Mouse (Mus musculus): ENCODE data around the gene Numa1. TPM values are rescaled to one million over a fixed set of nuclear protein-coding genes. Genes with fewer than 3 reads are reported as not detected.
A peak's percentile ranks its signal among the peaks of the same experiment; 100 is the strongest.
"Not testable (repeated sequence)": the region's sequence is repeated elsewhere in the genome, so short reads cannot be mapped to it uniquely, and the experiment has no call there.

The Numa1 gene
- 100 to 1,000 TPM; 153 to 161 TPM for total RNA-seq (2021)
- long read RNA-seq, experiment 1, partial matches to known transcripts, result 9 of 16 reads
- long read RNA-seq, experiment 1, other reads (novel, unspliced or antisense), result 6 of 16 reads
- long read RNA-seq, experiment 2, partial matches to known transcripts, result 4 of 10 reads
- long read RNA-seq, experiment 2, other reads (novel, unspliced or antisense), result 3 of 10 reads

- DNase-seq, result peak; percentile 97 to 98
Observed at GRCm38 (mm10) chr7:101933751-101934240, at the start of gene Numa1, which contains the start of gene Lrrc51. Gene Numa1, plus strand, starts transcription at chr7:101934111. Gene Lrrc51, minus strand, starts transcription at chr7:101933895.

DNA sequence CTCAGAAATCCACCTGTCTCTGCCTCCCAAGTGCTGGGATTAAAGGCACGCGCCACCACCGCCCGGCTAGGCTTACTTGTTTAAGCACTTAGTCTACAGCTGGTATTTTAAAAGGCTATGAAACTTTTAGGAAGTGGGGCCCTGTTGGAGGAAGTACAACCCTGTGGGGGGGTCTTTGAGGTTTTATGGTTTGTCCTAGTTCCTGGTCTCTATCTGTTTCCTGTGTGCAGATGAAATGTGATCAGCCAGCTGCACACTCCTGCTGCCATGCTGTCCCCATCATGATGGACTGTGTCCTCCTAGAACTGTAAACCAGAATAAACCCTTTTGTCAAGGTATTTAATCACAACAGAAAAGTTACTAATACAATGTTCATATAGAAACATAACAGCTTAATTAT is 49.8 kb upstream of the Numa1 start:
- no peak for DNase-seq

- no peak for DNase-seq
Observed at GRCm38 (mm10) chr7:101886274-101886673, 47.6 kb upstream of the Numa1 start.

GRCm38 (mm10) chr7:101888460-101888859 is 45.5 kb upstream of the Numa1 start:
- no peak for DNase-seq

GRCm38 (mm10) chr7:101895695-101896094 is 38.2 kb upstream of the Numa1 start:
- no peak for DNase-seq

DNA sequence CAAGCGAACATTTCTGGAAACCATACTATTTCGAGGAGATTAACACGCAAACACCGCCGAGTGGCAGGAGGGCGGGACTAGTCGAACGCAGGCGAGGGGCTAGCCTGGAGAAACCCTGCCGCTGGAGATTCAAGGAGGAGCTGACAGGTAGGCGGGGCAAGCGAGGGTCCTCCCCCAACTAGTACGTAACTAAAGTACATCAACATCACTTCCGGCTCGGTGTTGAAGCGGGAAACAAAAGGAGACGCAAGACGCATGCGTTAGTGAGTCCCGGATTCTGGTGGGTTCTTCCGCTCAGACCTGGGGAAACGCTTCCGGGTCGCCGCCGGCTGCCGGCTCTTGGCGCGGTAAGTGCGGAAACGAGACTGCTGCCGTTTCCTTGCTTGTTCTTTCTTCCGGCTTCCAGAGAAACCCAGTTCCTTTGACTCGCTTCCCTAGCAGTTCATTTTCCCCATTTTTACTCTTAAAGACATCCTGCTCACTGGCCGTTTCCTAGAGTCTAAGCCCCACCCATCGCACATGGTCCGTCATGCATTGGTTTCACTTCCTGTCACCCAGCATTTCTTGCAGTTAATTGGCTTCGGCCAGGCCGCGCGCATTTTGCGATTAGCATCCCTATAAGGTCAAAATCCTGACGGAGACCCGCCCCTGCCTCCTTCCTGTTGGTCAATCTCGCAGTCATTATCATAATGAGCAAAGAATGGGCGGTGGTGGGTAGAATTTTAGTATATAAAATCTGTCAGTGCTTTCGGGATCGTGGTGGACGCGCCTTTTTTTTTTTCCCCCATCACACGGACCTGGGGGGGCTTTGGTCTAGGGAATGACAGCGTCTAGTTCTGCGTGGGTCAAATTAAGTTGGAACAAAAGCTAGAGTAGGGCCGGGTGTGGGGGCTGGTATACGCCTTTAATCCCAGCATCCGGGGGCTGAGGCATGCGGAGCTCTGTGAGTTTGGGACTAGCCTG is 37.5 kb upstream of the Numa1 start:
- peak; percentile 96 for DNase-seq

DNA sequence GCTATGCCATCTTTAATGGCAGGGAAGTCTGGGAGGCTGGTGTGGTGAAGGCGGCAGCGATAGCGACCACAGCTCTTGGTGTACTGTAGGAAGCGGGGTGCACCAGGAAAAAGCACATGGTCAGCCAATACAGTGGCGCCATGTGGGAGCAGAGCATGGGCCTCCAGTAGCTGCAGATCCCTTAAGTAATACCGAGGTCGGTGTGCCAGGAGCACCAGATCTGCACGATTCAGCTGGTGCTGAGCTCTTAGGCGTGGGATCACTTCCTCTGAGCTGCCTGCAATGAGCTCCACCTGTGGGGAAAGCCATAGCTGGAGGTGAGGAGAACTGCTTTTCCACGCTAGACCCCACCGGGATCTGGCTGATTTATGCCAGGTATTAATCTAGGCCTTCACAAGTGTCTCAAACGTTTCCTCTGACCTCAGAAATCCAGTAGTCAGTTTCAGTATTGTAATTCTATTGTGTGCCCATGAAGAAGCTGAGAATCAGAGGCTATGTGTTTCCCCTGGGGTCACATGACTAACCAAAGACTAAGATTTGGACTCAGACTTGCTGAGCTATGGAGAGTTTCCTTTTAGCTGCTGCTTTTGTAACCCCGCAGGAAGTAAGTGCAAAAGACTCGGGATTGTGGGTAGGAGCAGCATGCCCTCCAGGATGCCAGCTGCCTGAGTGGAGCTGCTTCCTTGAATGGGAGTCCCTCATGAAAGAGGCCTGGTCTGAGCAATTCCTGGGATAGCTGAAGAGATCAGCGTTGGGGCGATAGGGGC is 33.4 kb upstream of the Numa1 start:
- no peak for DNase-seq

- no peak for DNase-seq
Observed at GRCm38 (mm10) chr7:101901969-101902368, 31.9 kb upstream of the Numa1 start.

DNA sequence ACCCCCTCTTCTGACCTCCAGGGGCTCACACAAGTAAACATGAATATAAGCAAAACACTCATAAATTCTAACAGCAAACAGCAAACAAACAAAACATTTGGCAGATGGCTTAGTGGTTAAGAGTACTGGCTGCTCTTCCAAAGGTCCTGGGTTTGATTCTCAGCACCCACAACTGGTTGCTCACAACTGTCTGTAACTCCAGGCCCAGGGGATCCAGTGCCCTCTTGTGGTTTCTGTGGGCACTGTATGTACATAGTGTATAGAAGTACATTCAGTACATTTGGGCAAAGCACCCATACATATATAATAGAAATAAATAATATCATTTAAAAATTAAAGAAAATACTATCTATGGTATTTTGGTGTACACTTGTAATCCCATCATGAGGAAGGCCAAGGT is 31.1 kb upstream of the Numa1 start:
- no peak for DNase-seq

GRCm38 (mm10) chr7:101905561-101906286 is 28.2 kb upstream of the Numa1 start, which contains the start of gene Lamtor1:
Gene Lamtor1, plus strand, starts transcription at chr7:101905904.
- DNase-seq, result peak; percentile 100

DNA sequence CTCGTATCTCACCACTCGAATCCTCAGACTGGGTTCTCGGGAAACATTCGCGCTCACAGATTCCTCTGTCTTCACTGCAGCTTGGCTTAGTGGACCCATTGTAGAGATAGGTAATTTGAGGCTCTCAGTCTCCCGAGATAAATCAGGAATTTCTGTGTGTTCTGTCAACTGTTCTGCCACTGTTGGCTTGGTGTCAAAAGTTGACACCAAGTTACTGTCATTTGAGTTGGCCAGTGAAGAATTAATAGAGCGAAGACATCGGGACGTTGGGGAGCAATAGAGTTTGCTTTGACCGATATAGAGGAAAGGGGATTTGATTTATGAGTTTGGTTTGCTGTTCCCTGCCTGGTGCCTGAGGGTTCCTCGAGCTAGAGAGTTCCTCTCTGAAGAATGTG is 27.6 kb upstream of the Numa1 start, which contains the start of gene Tomt:
Gene Tomt (minus strand): TSS at position 73 of the 395 bp plus-strand sequence.
- no peak for DNase-seq

GRCm38 (mm10) chr7:101906696-101907095 is 27.2 kb upstream of the Numa1 start:
- peak in 1 of 2 experiments; percentile 38 for DNase-seq

- peak in 1 of 2 experiments; percentile 34 for DNase-seq
Observed at GRCm38 (mm10) chr7:101908367-101908766, 25.5 kb upstream of the Numa1 start.

DNA sequence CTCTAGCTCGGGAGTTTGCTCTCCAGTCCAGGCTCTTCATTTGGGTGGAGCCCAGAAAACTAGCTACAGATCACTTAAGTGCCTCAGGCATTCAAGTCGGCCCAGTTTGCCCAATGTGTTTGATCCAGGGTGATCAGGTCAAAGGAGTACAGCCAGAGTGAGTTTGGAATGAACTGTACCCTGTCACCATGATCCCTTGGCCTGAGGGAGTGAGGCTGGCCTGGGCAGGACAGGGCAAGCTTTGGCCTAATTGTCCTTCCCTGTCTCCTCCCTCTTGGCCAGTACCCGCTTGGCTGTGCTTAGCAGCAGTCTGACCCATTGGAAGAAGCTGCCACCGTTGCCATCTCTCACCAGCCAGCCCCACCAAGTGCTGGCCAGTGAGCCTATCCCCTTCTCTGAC is 23.8 kb upstream of the Numa1 start:
- peak in 1 of 2 experiments; percentile 34 for DNase-seq

DNA sequence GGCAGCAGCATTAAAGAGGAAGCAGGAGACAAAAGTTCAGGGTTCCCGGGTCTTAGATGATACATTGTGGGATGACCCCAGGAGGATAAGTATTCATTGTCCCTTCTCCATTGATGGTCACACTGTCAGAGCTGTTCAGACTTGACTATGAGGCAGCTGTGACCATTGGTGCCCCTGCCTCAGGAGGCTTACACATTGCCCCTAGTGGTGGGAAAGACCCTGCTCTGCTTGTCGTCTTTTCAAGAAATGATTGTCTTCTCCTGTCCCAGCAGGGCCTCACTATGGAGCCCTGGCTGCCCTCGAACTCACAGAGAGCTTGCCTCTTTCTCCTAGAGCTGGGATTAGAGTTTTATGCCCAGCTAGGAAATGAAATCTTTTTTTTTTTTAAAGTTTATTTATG is 21.9 kb upstream of the Numa1 start:
- DNase-seq, result no peak

DNA sequence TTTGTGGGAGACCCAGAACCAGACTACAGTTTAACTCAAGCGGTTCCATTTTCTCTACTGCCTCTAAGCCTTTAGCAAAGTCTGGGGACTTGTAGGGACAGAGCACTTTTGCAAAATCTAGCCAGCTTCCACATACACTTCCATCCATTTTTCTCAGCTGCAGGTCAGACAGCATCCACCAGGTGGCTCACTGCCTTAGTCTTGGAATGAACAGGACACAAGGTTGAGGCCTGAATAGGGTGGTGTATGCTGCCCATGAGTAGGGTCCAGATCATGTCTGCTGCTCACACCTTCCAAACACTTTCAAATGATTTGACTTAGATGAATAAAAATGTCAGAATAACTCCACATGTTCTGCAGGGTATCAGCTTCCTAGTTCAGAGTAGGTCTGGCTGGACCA is 15.8 kb upstream of the Numa1 start:
- peak; percentile 64 to 74 for DNase-seq

DNA sequence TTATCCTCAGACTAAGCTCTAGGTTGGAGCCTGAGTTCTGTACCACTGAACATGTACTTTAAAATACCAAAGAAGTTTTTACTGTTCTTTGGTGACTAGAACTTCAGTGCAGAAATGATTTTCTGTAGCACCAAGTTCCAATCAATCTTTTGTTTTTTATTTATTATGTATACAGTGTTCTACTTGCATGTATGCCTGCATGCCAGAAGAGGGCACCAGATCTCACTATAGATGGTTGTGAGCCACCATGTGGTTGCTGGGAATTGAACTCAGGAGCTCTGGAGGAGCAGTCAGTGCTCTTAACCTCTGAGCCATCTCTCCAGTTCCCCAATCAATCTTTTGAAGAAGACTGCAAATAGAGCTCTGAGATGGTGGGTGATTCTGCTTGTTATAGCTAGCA is 8.0 kb upstream of the Numa1 start:
- not testable (repeated sequence) for DNase-seq

- peak; percentile 31 to 37 for DNase-seq
Observed at GRCm38 (mm10) chr7:101928093-101928492, 5.8 kb upstream of the Numa1 start.

DNA sequence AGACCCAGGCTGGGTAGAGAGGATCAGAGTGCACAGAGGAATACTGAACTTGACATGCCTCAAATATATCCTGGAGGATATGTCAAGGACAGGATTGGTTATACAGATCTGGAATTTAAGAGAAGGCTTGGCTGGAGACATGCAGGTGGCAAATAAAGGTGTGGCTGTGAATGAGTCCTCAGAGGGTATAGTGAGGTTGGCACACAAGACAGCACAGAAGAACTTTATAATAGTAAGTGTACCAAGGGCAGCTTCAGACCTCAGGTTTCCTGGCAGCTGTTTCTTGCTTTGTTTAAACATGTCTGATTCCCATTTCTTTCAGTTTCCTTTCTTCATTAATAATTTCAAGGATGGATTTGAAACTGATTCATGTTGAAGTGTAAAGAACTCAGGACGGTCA is 1.4 kb upstream of the Numa1 start:
- no peak for DNase-seq

- peak; percentile 29 to 40 for DNase-seq
Observed at GRCm38 (mm10) chr7:101933300-101933699, 611 bp upstream of the Numa1 start.

DNA sequence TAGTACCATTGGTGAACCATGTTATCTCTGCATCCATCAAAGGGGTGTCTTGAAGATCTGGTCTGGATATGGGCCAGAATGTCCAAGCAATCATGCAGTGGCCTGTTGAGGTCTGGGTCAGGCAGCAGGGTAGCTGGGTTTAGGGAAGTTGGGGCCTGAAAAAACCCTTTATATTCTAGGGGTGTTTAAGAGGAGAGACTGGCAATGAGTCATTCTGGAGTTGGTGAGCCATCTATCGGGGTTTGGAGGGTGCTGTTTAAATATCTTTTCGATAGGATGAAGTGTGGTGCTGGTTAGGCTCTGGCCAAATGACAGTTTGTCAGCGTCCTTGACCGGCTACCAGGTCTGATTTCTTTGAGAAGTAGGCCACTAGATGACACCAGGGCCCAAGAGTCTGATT is 2.0 kb downstream of the Numa1 start:
- DNase-seq, result peak; percentile 33 to 40
